Mouse (Mus musculus) forebrain, embryonic 11.5 days (tissue): ENCODE data around the gene S1pr4. TPM values are rescaled to one million over a fixed set of nuclear protein-coding genes. Genes with fewer than 3 reads are reported as not detected.

ENCODE experiments used
- ATAC-seq: fragments of 200-750 bp; cut with Nextera tagmentation; replicated peaks from 2 replicates; pipeline ENCODE4 v1.8.0; 2017; ENCODE audit warnings: moderate TSS enrichment; ENCODE audit not compliant: low FRiP score
- DNase-seq: peaks from one replicate; pipeline ENCODE4 v3.0.0-alpha.2; 2017; ENCODE audit warnings: low spot score
- H3K27ac ChIP-seq: fragments of 300-500 bp; sonication (generic); 2 replicates; pipeline ENCODE4 v1.5.1; 2014; ENCODE audit warnings: low read depth, low read length
- H3K27me3 ChIP-seq: fragments of 300-500 bp; sonication (generic); 2 replicates; pipeline ENCODE4 v1.6.1; 2014; ENCODE audit warnings: mild to moderate bottlenecking, low read length, mixed read lengths; ENCODE audit not compliant: control insufficient read depth, insufficient read depth
- H3K36me3 ChIP-seq: fragments of 300-500 bp; sonication (generic); 2 replicates; pipeline ENCODE4 v1.6.1; 2014; ENCODE audit warnings: mild to moderate bottlenecking, low read length, moderate library complexity, mixed read lengths; ENCODE audit not compliant: control insufficient read depth, insufficient read depth
- H3K4me1 ChIP-seq: fragments of 300-500 bp; sonication (generic); replicated peaks from 2 replicates; pipeline ENCODE4 v1.6.1; 2014; ENCODE audit warnings: low read length, mixed read lengths; ENCODE audit not compliant: control insufficient read depth, insufficient read depth
- H3K4me2 ChIP-seq: fragments of 300-500 bp; sonication (generic); 2 replicates; pipeline ENCODE4 v1.6.1; 2014; ENCODE audit warnings: low read depth, mild to moderate bottlenecking, low read length, moderate library complexity, mixed read lengths; ENCODE audit not compliant: severe bottlenecking
- H3K4me3 ChIP-seq: fragments of 300-500 bp; sonication (generic); 2 replicates; pipeline ENCODE4 v1.5.1; 2014; ENCODE audit warnings: low read depth, low read length
- H3K9ac ChIP-seq: fragments of 300-500 bp; sonication (generic); 2 replicates; pipeline ENCODE4 v1.6.1; 2014; ENCODE audit warnings: low read length
- H3K9me3 ChIP-seq: fragments of 300-500 bp; sonication (generic); 2 replicates; pipeline ENCODE4 v1.6.1; 2016; ENCODE audit warnings: low read length, mixed read lengths; ENCODE audit not compliant: control insufficient read depth
- WGBS: fragments of 180-500 bp; shearing (Covaris S2); extraction: QIAGEN DNeasy Blood & Tissue Kit; methylation state at CpG from one replicate; pipeline ENCODE4 v1.1.7; 2014; 5-methylcytosine and 5-hydroxymethylcytosine counted together
- polyA plus RNA-seq: library from polyadenylated mRNA; unstranded; fragments of >200 nt; fragmentation: Nextera tagmentation; extraction: Ambion mirVana; gene quantifications from 2 replicates; pipeline ENCODE4 v1.2.1, GENCODE M21; 2014

S1pr4 gene
- polyA plus RNA-seq, 1 experiment from 2014 or later = 0.68 TPM

GRCm38 (mm10) chr10:81493601-81494220, 6.2 kb downstream of the S1pr4 start:
- ATAC-seq (no peak), DNase-seq (no peak)
- Histone ChIP-seq H3K4me2 (no peak overlapping the region), H3K27me3 (no peaks in the 10 kb centered on the region), H3K4me3 (no peak overlapping the region), H3K9ac (no peak overlapping the region), H3K9me3 (no peaks in the 10 kb centered on the region), H3K36me3 (peaks cover 2% of the 10 kb centered on the region), H3K4me1 (peaks cover 8% of the 10 kb centered on the region), H3K27ac (no peak overlapping the region)
- WGBS = 84% methylated on average over 8 of the region's 8 CpGs

GRCm38 (mm10) chr10:81492606-81493240, 7.2 kb downstream of the S1pr4 start:
- Histone ChIP-seq H3K4me1 (peaks cover 8% of the 10 kb centered on the region), H3K9ac (no peak overlapping the region), H3K9me3 (no peaks in the 10 kb centered on the region), H3K36me3 (peaks cover 2% of the 10 kb centered on the region), H3K4me2 (no peak overlapping the region), H3K27me3 (no peaks in the 10 kb centered on the region), H3K27ac (no peak overlapping the region), H3K4me3 (no peak overlapping the region)
- WGBS = 90% methylated on average over 11 of the region's 11 CpGs
- DNase-seq (no peak), ATAC-seq (no peak)

DNA sequence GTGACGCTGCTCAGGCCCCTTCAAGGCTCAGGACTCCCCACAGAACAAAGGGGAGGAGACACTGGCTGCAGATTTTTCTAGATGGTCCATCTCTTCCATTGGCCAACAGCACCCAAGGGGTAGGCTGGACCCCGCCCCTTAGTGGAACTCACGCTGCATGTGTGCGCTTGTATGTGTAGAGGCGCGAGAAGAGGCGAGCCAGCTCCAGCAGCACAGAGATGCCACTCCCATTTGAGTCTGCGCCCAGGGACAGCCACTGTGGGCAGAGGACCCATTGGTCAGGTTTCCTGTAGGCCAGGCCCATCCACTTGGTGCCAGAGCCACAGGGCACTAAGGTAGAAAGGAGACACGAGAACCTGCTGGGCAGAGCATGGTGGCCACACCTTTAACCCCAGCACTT, 8.9 kb downstream of the S1pr4 start:
- Histone ChIP-seq H3K4me1 (peaks cover 6% of the 10 kb centered on the region), H3K9ac (no peak overlapping the region), H3K4me2 (no peak overlapping the region), H3K36me3 (peaks cover 2% of the 10 kb centered on the region), H3K27ac (no peak overlapping the region), H3K27me3 (no peaks in the 10 kb centered on the region), H3K9me3 (no peaks in the 10 kb centered on the region), H3K4me3 (no peak overlapping the region)
- no peak for DNase-seq
- ATAC-seq = no peak
- WGBS = 92% methylated on average over 9 of the region's 9 CpGs

DNA sequence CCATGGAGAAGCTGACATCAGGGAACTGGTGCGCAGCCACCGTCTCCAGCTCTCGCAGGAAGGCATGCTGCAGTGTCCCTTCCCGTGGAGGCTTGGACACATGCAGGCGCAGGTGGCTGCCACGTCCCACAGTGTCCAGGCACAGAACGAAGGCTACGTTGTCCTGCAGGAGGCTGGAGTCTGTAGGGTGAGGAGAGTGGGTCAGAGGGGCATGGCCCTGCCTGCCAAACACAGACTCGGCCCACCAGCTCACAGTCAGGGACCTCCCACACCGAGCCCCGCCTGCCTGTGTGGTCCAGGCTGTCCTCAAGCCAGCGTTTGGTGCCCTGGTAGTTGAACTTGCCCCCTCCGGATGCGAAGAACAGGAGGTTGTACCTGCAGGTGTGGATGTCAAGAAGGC, 10.0 kb downstream of the S1pr4 start:
- no peak for DNase-seq
- H3K9me3 ChIP-seq = no peaks in the 10 kb centered on the region
- H3K27ac ChIP-seq = no peak overlapping the region
- H3K4me3 ChIP-seq = no peak overlapping the region
- H3K9ac ChIP-seq = no peak overlapping the region
- peaks cover under 1% of the 10 kb centered on the region; the same call in 1 of the 2 replicates for H3K4me1 ChIP-seq
- WGBS = 86% methylated on average over 14 of the region's 14 CpGs
- H3K4me2 ChIP-seq = no peak overlapping the region
- peaks cover 2% of the 10 kb centered on the region for H3K36me3 ChIP-seq
- H3K27me3 ChIP-seq = no peaks in the 10 kb centered on the region
- ATAC-seq = no peak

DNA sequence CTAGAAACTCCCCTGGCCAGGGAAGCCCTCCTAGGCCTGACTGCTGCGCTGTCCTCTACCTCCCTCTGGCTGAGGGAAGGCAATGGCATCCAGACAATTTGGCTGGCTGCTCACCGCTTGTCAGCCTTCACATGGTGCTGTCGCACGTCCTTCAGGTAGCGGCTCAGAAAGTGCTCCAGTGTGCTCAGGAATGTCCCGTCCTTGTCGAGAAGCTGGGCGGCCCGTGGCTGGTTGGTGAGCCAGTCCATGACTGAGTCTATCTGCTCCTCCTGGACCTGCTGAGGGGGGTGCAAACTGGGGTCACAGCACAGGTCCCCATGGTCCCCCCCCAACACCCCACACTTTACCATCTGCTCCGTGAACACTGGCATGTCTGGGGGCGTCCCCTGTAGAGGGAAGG, 11.9 kb downstream of the S1pr4 start:
- Histone ChIP-seq H3K4me3 (no peak overlapping the region), H3K9ac (no peak overlapping the region), H3K27me3 (no peaks in the 10 kb centered on the region), H3K27ac (no peak overlapping the region), H3K4me1 (no peaks in the 10 kb centered on the region), H3K9me3 (no peaks in the 10 kb centered on the region), H3K4me2 (no peak overlapping the region), H3K36me3 (peaks cover 2% of the 10 kb centered on the region)
- DNase-seq (no peak), ATAC-seq (no peak)
- 90% methylated on average over 11 of the region's 11 CpGs for whole genome bisulfite sequencing

DNA sequence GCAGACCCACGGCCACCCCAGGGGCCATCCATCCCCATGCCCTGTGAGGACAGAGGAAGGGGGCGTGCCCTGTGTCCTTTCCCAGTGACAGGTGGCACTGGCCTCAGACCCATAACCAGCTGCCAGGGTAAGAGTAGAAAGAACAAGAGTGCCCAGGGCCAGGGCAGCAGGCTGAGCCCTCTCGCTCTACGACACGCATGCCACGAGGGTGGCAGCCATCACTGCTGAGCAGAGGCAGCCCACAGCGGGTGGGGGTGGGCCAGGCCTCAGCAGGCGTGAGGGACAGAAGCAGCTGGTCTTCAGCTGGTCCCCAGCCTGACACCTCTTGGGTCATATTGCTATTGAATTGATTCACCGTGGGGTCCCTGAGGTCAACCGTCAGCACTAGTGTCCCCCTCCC, 13.4 kb downstream of the S1pr4 start:
- Histone ChIP-seq H3K9me3 (no peaks in the 10 kb centered on the region), H3K27me3 (peaks cover 4% of the 10 kb centered on the region), H3K4me1 (no peaks in the 10 kb centered on the region; the same call in 1 of the 2 replicates), H3K27ac (no peak overlapping the region), H3K4me3 (no peak overlapping the region), H3K36me3 (peaks cover 2% of the 10 kb centered on the region; the same call in 1 of the 2 replicates), H3K9ac (no peak overlapping the region), H3K4me2 (no peak overlapping the region)
- DNase-seq (no peak), ATAC-seq (no peak)
- whole genome bisulfite sequencing = 90% methylated on average over 10 of the region's 10 CpGs

- no peak overlapping the region for H3K9ac ChIP-seq
- WGBS = 76% methylated on average over 7 of the region's 7 CpGs
- no peaks in the 10 kb centered on the region; the same call in 1 of the 2 replicates for H3K4me1 ChIP-seq
- H3K36me3 ChIP-seq = no peaks in the 10 kb centered on the region; the same call in 1 of the 2 replicates
- no peak overlapping the region for H3K4me3 ChIP-seq
- no peak overlapping the region for H3K4me2 ChIP-seq
- no peak overlapping the region for H3K27ac ChIP-seq
- no peak for DNase-seq
- H3K9me3 ChIP-seq = no peaks in the 10 kb centered on the region
- no peak for ATAC-seq
- H3K27me3 ChIP-seq = peaks cover 10% of the 10 kb centered on the region
These were observed 14.4 kb downstream of the S1pr4 start for GRCm38 (mm10) chr10:81485479-81486018.

GRCm38 (mm10) chr10:81485060-81485449, 14.9 kb downstream of the S1pr4 start:
- WGBS = 32% methylated on average over 2 of the region's 2 CpGs
- no peak for DNase-seq
- Histone ChIP-seq H3K4me3 (no peak overlapping the region), H3K9me3 (no peaks in the 10 kb centered on the region), H3K4me2 (no peak overlapping the region), H3K27ac (no peak overlapping the region), H3K9ac (no peak overlapping the region), H3K36me3 (no peaks in the 10 kb centered on the region; the same call in 1 of the 2 replicates), H3K4me1 (peaks cover 2% of the 10 kb centered on the region; the same call in 1 of the 2 replicates), H3K27me3 (peaks cover 10% of the 10 kb centered on the region)
- no peak for ATAC-seq
